ENCODE assay signal across 13 mouse cellular contexts in the genomic region with DNA sequence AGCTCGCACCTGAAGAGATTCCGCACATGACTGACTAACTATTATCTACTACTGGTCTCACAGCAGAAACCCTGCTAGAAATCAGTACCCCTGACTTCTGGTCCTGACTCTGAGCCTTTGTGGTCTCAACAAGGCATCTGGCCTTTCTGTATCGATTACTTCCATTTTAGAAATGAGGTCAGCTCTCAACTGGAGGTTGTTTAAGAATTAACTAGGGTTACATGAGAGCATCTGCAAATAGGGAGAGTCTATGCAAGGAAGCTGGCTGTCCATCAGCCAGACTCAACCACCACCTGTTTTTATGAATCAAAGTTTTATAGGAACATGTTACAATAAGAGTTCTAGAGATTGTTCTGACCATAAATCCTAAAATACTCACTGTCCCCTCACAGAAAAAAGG. TPM values are rescaled to one million over a fixed set of nuclear protein-coding genes. Genes with fewer than 3 reads are reported as not detected.
DNase-seq lines count a peak whose midpoint lies in the region; ATAC-seq lines count a peak whose summit lies in the region.
"Had no signal": no experiment of that assay in that cellular context is flagged by ENCODE, and none has a peak within 500 bp of the region (broad histone marks: within the 10 kb centered on the region; RNA-seq: fewer than 3 reads in every experiment).

No protein-coding gene starts in this region.

- H3K9ac ChIP-seq in limb, embryonic 12.5 days (replicated peaks): no peak overlapping the region
- no peak overlapping the region for H3K9ac ChIP-seq in forebrain, embryonic 15.5 days (replicated peaks)
- H3K9ac ChIP-seq in intestine, embryonic 14.5 days (ENCODE audit: low read length): no peak overlapping the region
- H3K9ac ChIP-seq in midbrain, embryonic 15.5 days: 0 out of 2 replicates have a peak overlapping the region, but pooled peaks have one; percentile 12

- no peak overlapping the region for H3K4me3 ChIP-seq in limb, embryonic 12.5 days (replicated peaks)
- H3K4me3 ChIP-seq in limb, embryonic 10.5 days: no peak overlapping the region
- H3K4me3 ChIP-seq in forebrain, embryonic 15.5 days: peak overlapping the region; percentile 100
- no peak overlapping the region for H3K4me3 ChIP-seq in intestine, embryonic 14.5 days (ENCODE audit: low read depth, low read length)
- peak overlapping the region; percentile 71 for H3K4me3 ChIP-seq in midbrain, embryonic 15.5 days

- peaks cover 44% of the 10 kb centered on the region for H3K36me3 ChIP-seq in limb, embryonic 12.5 days
- peaks cover 51% of the 10 kb centered on the region for H3K36me3 ChIP-seq in limb, embryonic 10.5 days
- H3K36me3 ChIP-seq in forebrain, embryonic 15.5 days: peaks cover 40% of the 10 kb centered on the region
- peaks cover 42% of the 10 kb centered on the region for H3K36me3 ChIP-seq in intestine, embryonic 14.5 days (ENCODE audit: control insufficient read depth, insufficient read depth, low read length)
- H3K36me3 ChIP-seq in midbrain, embryonic 15.5 days (replicated peaks): peaks cover 36% of the 10 kb centered on the region

- no peaks in the 10 kb centered on the region for H3K9me3 ChIP-seq in limb, embryonic 12.5 days
- no peaks in the 10 kb centered on the region for H3K9me3 ChIP-seq in limb, embryonic 10.5 days (replicated peaks)
- H3K9me3 ChIP-seq in forebrain, embryonic 15.5 days: no peaks in the 10 kb centered on the region
- H3K9me3 ChIP-seq in intestine, embryonic 14.5 days (ENCODE audit: control insufficient read depth, low read length): no peaks in the 10 kb centered on the region
- H3K9me3 ChIP-seq in midbrain, embryonic 15.5 days: no peaks in the 10 kb centered on the region
- H3K9me3 ChIP-seq: G1E had no signal

- 86% methylated on average over 3 of the region's 3 CpGs for WGBS in limb, embryonic 12.5 days
- 92% methylated on average over 3 of the region's 3 CpGs for WGBS in limb, embryonic 10.5 days
- WGBS in forebrain, embryonic 15.5 days: 85% methylated on average over 3 of the region's 3 CpGs
- 79% methylated on average over 3 of the region's 3 CpGs for WGBS in intestine, embryonic 14.5 days
- 80% methylated on average over 3 of the region's 3 CpGs for WGBS in midbrain, embryonic 15.5 days

- H3K27me3 ChIP-seq in limb, embryonic 12.5 days: no peaks in the 10 kb centered on the region
- H3K27me3 ChIP-seq in limb, embryonic 10.5 days (ENCODE audit: low read depth, poor library complexity, severe bottlenecking): no peaks in the 10 kb centered on the region
- H3K27me3 ChIP-seq in forebrain, embryonic 15.5 days: no peaks in the 10 kb centered on the region
- H3K27me3 ChIP-seq in intestine, embryonic 14.5 days (replicated peaks; ENCODE audit: control insufficient read depth, insufficient read depth, low read length): no peaks in the 10 kb centered on the region
- no peaks in the 10 kb centered on the region for H3K27me3 ChIP-seq in midbrain, embryonic 15.5 days (replicated peaks)

- DNase-seq in limb, embryonic 10.5 days (ENCODE audit: low spot score): no peak
- DNase-seq in intestine, embryonic 14.5 days (ENCODE audit: low spot score): no peak
- DNase-seq in right cerebral cortex, postnatal 14 days: no peak
- no peak for DNase-seq in embryo, embryonic 10.5 days (ENCODE audit: low spot score)
- DNase-seq: adrenal gland, adult 8-10 months; cerebellum, adult 18-20 months; heart, adult 2 months; lung, adult 2 months had no signal

- H3K4me2 ChIP-seq in limb, embryonic 12.5 days: peak overlapping the region; percentile 85
- H3K4me2 ChIP-seq in forebrain, embryonic 15.5 days (replicated peaks): peak overlapping the region; percentile 89
- H3K4me2 ChIP-seq in intestine, embryonic 14.5 days (ENCODE audit: low read length): peak overlapping the region; percentile 81; the same call in 1 of the 2 replicates
- peak overlapping the region; percentile 95 for H3K4me2 ChIP-seq in midbrain, embryonic 15.5 days

- ATAC-seq in limb, embryonic 12.5 days (ENCODE audit: insufficient number of reproducible peaks, insufficient read depth, low FRiP score, low TSS enrichment, low read depth): no peak
- no peak for ATAC-seq in forebrain, embryonic 15.5 days (replicated peaks)
- no peak for ATAC-seq in intestine, embryonic 14.5 days (replicated peaks; ENCODE audit: low FRiP score, low TSS enrichment, low read depth)
- no peak for ATAC-seq in midbrain, embryonic 15.5 days (replicated peaks)
- ATAC-seq in cerebellum, adult (ENCODE audit: insufficient number of reproducible peaks, low FRiP score, low TSS enrichment): no peak

- H3K27ac ChIP-seq in limb, embryonic 12.5 days: no peak overlapping the region
- no peak overlapping the region for H3K27ac ChIP-seq in limb, embryonic 10.5 days
- H3K27ac ChIP-seq in forebrain, embryonic 15.5 days (replicated peaks): no peak overlapping the region
- H3K27ac ChIP-seq in intestine, embryonic 14.5 days (ENCODE audit: low read depth): no peak overlapping the region
- no peak overlapping the region for H3K27ac ChIP-seq in midbrain, embryonic 15.5 days
- H3K27ac ChIP-seq: heart, adult 2 months had no signal

- peaks cover 28% of the 10 kb centered on the region for H3K4me1 ChIP-seq in limb, embryonic 12.5 days (replicated peaks)
- peaks cover 28% of the 10 kb centered on the region for H3K4me1 ChIP-seq in limb, embryonic 10.5 days
- H3K4me1 ChIP-seq in forebrain, embryonic 15.5 days: peaks cover 47% of the 10 kb centered on the region
- H3K4me1 ChIP-seq in intestine, embryonic 14.5 days (replicated peaks; ENCODE audit: control insufficient read depth, insufficient read depth, low read length): peaks cover 20% of the 10 kb centered on the region
- peaks cover 48% of the 10 kb centered on the region for H3K4me1 ChIP-seq in midbrain, embryonic 15.5 days

RNA-seq across cellular contexts. Expression of a gene that starts 2.8 kb away (rescaled TPM):
- polyA plus RNA-seq in limb, embryonic 12.5 days (2016; fragmentation: Nextera tagmentation; extraction: Ambion mirVana): 23.0 and 23.4 TPM in 2 replicates
- polyA plus RNA-seq in limb, embryonic 10.5 days (2016; fragmentation: Nextera tagmentation; extraction: Ambion mirVana): 22.9 and 25.0 TPM in 2 replicates
- polyA plus RNA-seq in forebrain, embryonic 15.5 days (2015; fragmentation: Nextera tagmentation; extraction: Ambion mirVana): 38.5 and 39.3 TPM in 2 replicates
- 14.1 and 20.4 TPM in 2 replicates for polyA plus RNA-seq in intestine, embryonic 14.5 days (2014; fragmentation: Nextera tagmentation; extraction: Ambion mirVana)
- 65.3 and 65.8 TPM in 2 replicates for polyA plus RNA-seq in midbrain, embryonic 15.5 days (2015; fragmentation: Nextera tagmentation; extraction: Ambion mirVana)

Comparison
In these comparisons a context has a peak if more than half of its experiments do, and no peak if none do; other contexts are left out.
1. H3K4me3 ChIP-seq: peak in forebrain, embryonic 15.5 days (single experiment) and midbrain, embryonic 15.5 days (single experiment); none in limb, embryonic 12.5 days (single experiment), limb, embryonic 10.5 days (single experiment) and intestine, embryonic 14.5 days (single experiment).
2. Peak in every context shown above with its lines, with median percentiles within 50 percentile points of each other: H3K4me2 ChIP-seq.